ENCODE assay signal across 7 mouse cellular contexts in the genomic region with DNA sequence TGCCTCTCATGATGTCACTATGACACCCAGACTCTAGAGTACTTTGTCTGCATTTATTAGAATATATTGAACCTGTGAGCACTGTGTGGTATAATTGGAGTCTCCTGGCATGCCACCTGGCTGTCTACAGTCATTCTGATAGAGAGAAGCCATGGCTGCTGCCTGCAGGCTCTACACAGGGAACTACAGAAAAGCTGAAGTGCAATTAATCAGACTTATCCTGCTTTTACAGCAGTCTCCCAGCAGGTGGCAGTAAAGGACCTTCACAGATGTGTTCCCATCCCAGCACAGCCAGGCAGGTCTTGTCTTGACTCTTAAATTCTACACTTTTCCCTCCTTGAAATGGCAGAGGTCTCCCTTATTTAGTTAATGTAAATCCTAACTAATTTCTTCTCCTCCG.
DNase-seq lines count a peak whose midpoint lies in the region; ATAC-seq lines count a peak whose summit lies in the region.

No protein-coding gene starts in this region.

- ATAC-seq in frontal cortex, adult (ENCODE audit: low TSS enrichment): peak; percentile 79

- peak; percentile 86 for DNase-seq in R1 (ENCODE audit: low read depth, low spot score)
- DNase-seq in cerebellum, adult 11-12 months: peak; percentile 49
- DNase-seq in hindlimb bud, embryonic 11.5 days (ENCODE audit: extremely low spot score, low read depth, low spot score): peak; percentile 73
- DNase-seq in left cerebral cortex, adult 11 months (ENCODE audit: low spot score): peak; percentile 77
- DNase-seq in mesoderm, embryonic 11.5 days (ENCODE audit: low read depth, low spot score): peak; percentile 89
- DNase-seq in right cerebral cortex, postnatal 36 days (ENCODE audit: low spot score in 2 of 2): peak; percentile 66 to 73

Comparison
In these comparisons a context has a peak if more than half of its experiments do, and no peak if none do; other contexts are left out.
1. Peak in every context shown above with its lines: DNase-seq and ATAC-seq.